Mouse (Mus musculus) limb, embryonic 14.5 days (tissue): Measurements from ENCODE around the gene Ccdc22. TPM values are rescaled to one million over a fixed set of nuclear protein-coding genes. Genes with fewer than 3 reads are reported as not detected.

ENCODE experiments used
- ATAC-seq: fragments of 200-750 bp; cut with Nextera tagmentation; 2 replicates; pipeline ENCODE4 v1.8.0; 2017; ENCODE audit warnings: low read depth, moderate number of reproducible peaks, moderate TSS enrichment; ENCODE audit not compliant: low FRiP score
- DNase-seq: peaks from one replicate; pipeline ENCODE4 v3.0.0-alpha.2; 2015; ENCODE audit warnings: low spot score
- H3K27ac ChIP-seq: fragments of 300-500 bp; sonication (generic); replicated peaks from 2 replicates; pipeline ENCODE4 v1.5.1; 2014; ENCODE audit warnings: low read depth, mild to moderate bottlenecking, low read length, moderate library complexity, mixed read lengths
- H3K27me3 ChIP-seq: fragments of 300-500 bp; sonication (generic); 2 replicates; pipeline ENCODE4 v1.6.1; 2014; ENCODE audit warnings: low read length, mixed read lengths; ENCODE audit not compliant: control insufficient read depth, insufficient read depth
- H3K36me3 ChIP-seq: fragments of 300-500 bp; sonication (generic); 2 replicates; pipeline ENCODE4 v1.6.1; 2014; ENCODE audit warnings: mild to moderate bottlenecking, low read length, moderate library complexity, mixed read lengths; ENCODE audit not compliant: control insufficient read depth, insufficient read depth
- H3K4me1 ChIP-seq: fragments of 300-500 bp; sonication (generic); 2 replicates; pipeline ENCODE4 v1.6.1; 2014; ENCODE audit warnings: antibody characterized with exemption, low read length, mixed read lengths; ENCODE audit not compliant: control insufficient read depth, insufficient read depth
- H3K4me2 ChIP-seq: fragments of 300-500 bp; sonication (generic); replicated peaks from 2 replicates; pipeline ENCODE4 v1.6.1; 2014; ENCODE audit warnings: low read depth, mild to moderate bottlenecking, low read length, moderate library complexity; ENCODE audit not compliant: severe bottlenecking
- H3K4me3 ChIP-seq: fragments of 300-500 bp; sonication (generic); replicated peaks from 2 replicates; pipeline ENCODE4 v1.5.1; 2014; ENCODE audit warnings: low read length
- H3K9ac ChIP-seq: fragments of 300-500 bp; sonication (generic); 2 replicates; pipeline ENCODE4 v1.6.1; 2014; ENCODE audit warnings: mild to moderate bottlenecking, low read depth, low read length, moderate library complexity; ENCODE audit not compliant: severe bottlenecking
- H3K9me3 ChIP-seq: fragments of 300-500 bp; sonication (generic); 2 replicates; pipeline ENCODE4 v1.6.1; 2016; ENCODE audit warnings: low read length; ENCODE audit not compliant: control insufficient read depth
- POLR2A ChIP-seq: fragments of 200-500 bp; IDR thresholded peaks from 2 replicates; pipeline ENCODE4 v1.8.0; 2012; ENCODE audit warnings: inconsistent platforms, mild to moderate bottlenecking, moderate library complexity, borderline replicate concordance; ENCODE audit not compliant: insufficient read depth, insufficient read length; ENCODE audit errors: extremely low read depth
- WGBS: fragments of 180-500 bp; shearing (Covaris S2); extraction: QIAGEN DNeasy Blood & Tissue Kit; methylation state at CpG from one replicate; pipeline ENCODE4 v1.1.7; 2014; 5-methylcytosine and 5-hydroxymethylcytosine counted together
- polyA plus RNA-seq, 2 experiments: library from polyadenylated mRNA; depleted of rRNA in 1 of 2; stranded (reverse) in 1 of 2; unstranded in 1 of 2; fragments of >200 nt; fragmentation: Nextera tagmentation in 1 of 2; extraction: Ambion mirVana in 1 of 2; gene quantifications; 2 replicates each; pipeline versions ENCODE4 v1.2.1 to v1.2.3; 2012 to 2014

Ccdc22 gene
- polyA plus RNA-seq (2012; rRNA removed), result 23.5 and 26.8 TPM in 2 replicates
- 27.1 and 27.2 TPM in 2 replicates for polyA plus RNA-seq (2014; fragmentation: Nextera tagmentation; extraction: Ambion mirVana)

GRCm38 (mm10) chrX:7604879-7605574 is at the start of gene Ccdc22:
Gene Ccdc22, minus strand, starts transcription at chrX:7605517.
- Histone ChIP-seq H3K27ac (no peak within 1 kb of the TSS), H3K9me3 (no peaks in the 10 kb centered on the region), H3K36me3 (no peaks in the 10 kb centered on the region), H3K4me2 (peak within 1 kb of the TSS; percentile 53), H3K4me1 (no peaks in the 10 kb centered on the region), H3K27me3 (no peaks in the 10 kb centered on the region), H3K9ac (peak within 1 kb of the TSS; percentile 55), H3K4me3 (peak within 1 kb of the TSS; percentile 46)
- peak; percentile 92 for DNase-seq
- 20% methylated on average over 28 of the region's 28 CpGs for WGBS
- ATAC-seq, result peak; percentile 94
- no peak for TF ChIP-seq POLR2A

- DNase-seq, result peak; percentile 94
- peak overlapping the region; percentile 54 for H3K4me2 ChIP-seq
- H3K36me3 ChIP-seq, result no peaks in the 10 kb centered on the region
Observed at GRCm38 (mm10) chrX:7648671-7649304, 43.5 kb upstream of the Ccdc22 start.

GRCm38 (mm10) chrX:7645349-7645748 is 40.0 kb upstream of the Ccdc22 start:
- H3K4me1 ChIP-seq, result no peaks in the 10 kb centered on the region
- TF ChIP-seq POLR2A, result no peak
- no peaks in the 10 kb centered on the region for H3K36me3 ChIP-seq
- no peak overlapping the region for H3K4me2 ChIP-seq
- H3K9me3 ChIP-seq, result no peaks in the 10 kb centered on the region
- no peak overlapping the region for H3K4me3 ChIP-seq
- no peak overlapping the region for H3K9ac ChIP-seq
- 17% methylated on average over 5 of the region's 5 CpGs for WGBS
- H3K27me3 ChIP-seq, result no peaks in the 10 kb centered on the region; the same call in 1 of the 2 replicates
- DNase-seq, result peak; percentile 66
- H3K27ac ChIP-seq, result no peak overlapping the region
- no peak for ATAC-seq

More at GRCm38 (mm10) chrX:7648671-7649304, 43.5 kb upstream of the Ccdc22 start:
- peak overlapping the region; percentile 58; the same call in 1 of the 2 replicates for H3K27ac ChIP-seq
- H3K4me3 ChIP-seq, result peak overlapping the region; percentile 50
- H3K9ac ChIP-seq, result peak overlapping the region; percentile 61
- no peaks in the 10 kb centered on the region for H3K4me1 ChIP-seq
- H3K9me3 ChIP-seq, result no peaks in the 10 kb centered on the region
- peak; percentile 98 for ATAC-seq
- TF ChIP-seq POLR2A, result 0 out of 2 replicates have a peak, but pooled peaks have one; percentile 33
- H3K27me3 ChIP-seq, result no peaks in the 10 kb centered on the region
- 14% methylated on average over 25 of the region's 25 CpGs for WGBS

- no peaks in the 10 kb centered on the region for H3K4me1 ChIP-seq
- H3K27ac ChIP-seq, result no peak overlapping the region
- no peak for ATAC-seq
- no peak overlapping the region for H3K9ac ChIP-seq
- no peak for DNase-seq
- H3K4me3 ChIP-seq, result no peak overlapping the region
- no peak overlapping the region for H3K4me2 ChIP-seq
- WGBS, result 28% methylated on average over 10 of the region's 12 CpGs
- no peaks in the 10 kb centered on the region for H3K36me3 ChIP-seq
- no peaks in the 10 kb centered on the region for H3K9me3 ChIP-seq
- H3K27me3 ChIP-seq, result no peaks in the 10 kb centered on the region; the same call in 1 of the 2 replicates
- no peak for TF ChIP-seq POLR2A
Observed at GRCm38 (mm10) chrX:7640785-7641184, 35.5 kb upstream of the Ccdc22 start.

GRCm38 (mm10) chrX:7639536-7640325 is 34.4 kb upstream of the Ccdc22 start:
- H3K4me1 ChIP-seq, result no peaks in the 10 kb centered on the region
- no peak for DNase-seq
- ATAC-seq, result no peak
- H3K9me3 ChIP-seq, result no peaks in the 10 kb centered on the region
- no peak overlapping the region for H3K4me3 ChIP-seq
- no peaks in the 10 kb centered on the region; the same call in 1 of the 2 replicates for H3K27me3 ChIP-seq
- H3K36me3 ChIP-seq, result no peaks in the 10 kb centered on the region
- WGBS, result 23% methylated on average over 13 of the region's 13 CpGs
- no peak overlapping the region for H3K9ac ChIP-seq
- H3K4me2 ChIP-seq, result no peak overlapping the region
- no peak overlapping the region for H3K27ac ChIP-seq
- TF ChIP-seq POLR2A, result no peak
